Mouse (Mus musculus): ENCODE data around the gene Agpat4. TPM values are rescaled to one million over a fixed set of nuclear protein-coding genes. Genes with fewer than 3 reads are reported as not detected.

Agpat4 gene
- polyA plus RNA-seq, 1 experiment from 2014 or later: 17.5 TPM

- WGBS: 85% methylated on average over 2 of the region's 2 CpGs
- H3K4me1 ChIP-seq (ENCODE audit: control insufficient read depth, insufficient read depth, low read length): no peaks in the 10 kb centered on the region
Observed at GRCm38 (mm10) chr17:12171666-12172065, 53.2 kb downstream of the Agpat4 start.

DNA sequence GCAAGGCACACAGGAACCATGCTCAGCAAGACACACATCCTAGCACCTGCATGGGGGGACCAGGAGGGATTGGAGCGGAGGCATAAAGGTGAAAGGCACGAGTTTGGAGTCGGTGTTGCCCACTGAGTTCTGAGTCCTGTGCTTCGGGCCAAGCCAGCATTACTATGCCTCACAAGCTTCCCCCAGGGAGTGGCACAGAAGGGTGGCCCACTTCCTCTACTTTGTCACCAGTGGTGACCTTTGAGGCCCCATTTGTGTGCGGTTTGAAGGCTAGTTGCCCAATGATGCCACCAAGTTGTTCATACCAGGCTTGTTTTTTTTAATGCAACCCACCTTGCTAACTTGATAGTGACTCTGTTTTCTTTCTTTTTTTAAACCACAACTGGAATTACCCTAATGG, 55.7 kb downstream of the Agpat4 start:
- 97% methylated on average over 5 of the region's 5 CpGs for WGBS
- Histone ChIP-seq H3K9me3 (replicated peaks; ENCODE audit: control insufficient read depth, low read length) (no peaks in the 10 kb centered on the region), H3K36me3 (replicated peaks; ENCODE audit: control insufficient read depth, insufficient read depth, low read depth, low read length) (no peaks in the 10 kb centered on the region), H3K4me1 (ENCODE audit: control insufficient read depth, insufficient read depth, low read length) (no peaks in the 10 kb centered on the region), H3K27ac (replicated peaks; ENCODE audit: low read depth, low read length) (no peak overlapping the region), H3K4me2 (ENCODE audit: low read depth, low read length) (no peak overlapping the region), H3K9ac (replicated peaks; ENCODE audit: low read length) (no peak overlapping the region), H3K4me3 (ENCODE audit: low read depth, low read length) (no peak overlapping the region), H3K27me3 (ENCODE audit: control insufficient read depth, insufficient read depth, low read length) (no peaks in the 10 kb centered on the region)
- ATAC-seq (replicated peaks; ENCODE audit: insufficient number of reproducible peaks, low FRiP score, low TSS enrichment, low read depth): no peak
- no peak for DNase-seq (ENCODE audit: low spot score)

More at GRCm38 (mm10) chr17:12171666-12172065, 53.2 kb downstream of the Agpat4 start:
- ATAC-seq (replicated peaks; ENCODE audit: insufficient number of reproducible peaks, low FRiP score, low TSS enrichment, low read depth): no peak
- no peak for DNase-seq (ENCODE audit: low spot score)
- H3K4me2 ChIP-seq (ENCODE audit: low read depth, low read length): no peak overlapping the region
- no peak overlapping the region for H3K27ac ChIP-seq (replicated peaks; ENCODE audit: low read depth, low read length)
- H3K4me3 ChIP-seq (ENCODE audit: low read depth, low read length): no peak overlapping the region
- H3K9me3 ChIP-seq (replicated peaks; ENCODE audit: control insufficient read depth, low read length): no peaks in the 10 kb centered on the region
- no peaks in the 10 kb centered on the region for H3K36me3 ChIP-seq (replicated peaks; ENCODE audit: control insufficient read depth, insufficient read depth, low read depth, low read length)
- no peak overlapping the region for H3K9ac ChIP-seq (replicated peaks; ENCODE audit: low read length)
- H3K27me3 ChIP-seq (ENCODE audit: control insufficient read depth, insufficient read depth, low read length): no peaks in the 10 kb centered on the region

DNA sequence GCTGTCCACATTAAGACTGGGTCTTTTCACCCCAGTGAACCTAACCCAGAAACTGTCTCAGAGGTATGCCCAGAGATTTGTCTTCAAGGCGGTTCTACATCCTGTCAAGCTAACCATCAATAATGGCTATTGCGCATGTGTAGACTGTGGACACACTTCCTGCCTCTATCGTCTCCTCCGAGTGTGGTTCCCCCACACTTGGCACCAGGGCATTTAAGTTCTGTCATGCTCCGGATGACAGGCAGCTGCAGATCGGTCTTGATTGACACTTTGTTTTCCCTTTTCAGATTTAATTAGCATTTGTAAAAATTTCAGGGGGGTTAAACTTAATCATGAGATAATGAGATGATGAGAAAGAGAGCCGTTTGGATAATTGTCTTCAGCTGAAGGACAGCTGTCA, 56.4 kb downstream of the Agpat4 start:
- no peak for ATAC-seq (replicated peaks; ENCODE audit: insufficient number of reproducible peaks, low FRiP score, low TSS enrichment, low read depth)
- DNase-seq (ENCODE audit: low spot score): no peak
- no peaks in the 10 kb centered on the region for H3K36me3 ChIP-seq (replicated peaks; ENCODE audit: control insufficient read depth, insufficient read depth, low read depth, low read length)
- 70% methylated on average over 7 of the region's 7 CpGs for WGBS
- no peak overlapping the region for H3K4me2 ChIP-seq (ENCODE audit: low read depth, low read length)
- no peaks in the 10 kb centered on the region for H3K9me3 ChIP-seq (replicated peaks; ENCODE audit: control insufficient read depth, low read length)
- no peaks in the 10 kb centered on the region for H3K27me3 ChIP-seq (ENCODE audit: control insufficient read depth, insufficient read depth, low read length)
- no peak overlapping the region for H3K9ac ChIP-seq (replicated peaks; ENCODE audit: low read length)
- no peaks in the 10 kb centered on the region for H3K4me1 ChIP-seq (ENCODE audit: control insufficient read depth, insufficient read depth, low read length)
- no peak overlapping the region for H3K4me3 ChIP-seq (ENCODE audit: low read depth, low read length)
- H3K27ac ChIP-seq (replicated peaks; ENCODE audit: low read depth, low read length): no peak overlapping the region

DNA sequence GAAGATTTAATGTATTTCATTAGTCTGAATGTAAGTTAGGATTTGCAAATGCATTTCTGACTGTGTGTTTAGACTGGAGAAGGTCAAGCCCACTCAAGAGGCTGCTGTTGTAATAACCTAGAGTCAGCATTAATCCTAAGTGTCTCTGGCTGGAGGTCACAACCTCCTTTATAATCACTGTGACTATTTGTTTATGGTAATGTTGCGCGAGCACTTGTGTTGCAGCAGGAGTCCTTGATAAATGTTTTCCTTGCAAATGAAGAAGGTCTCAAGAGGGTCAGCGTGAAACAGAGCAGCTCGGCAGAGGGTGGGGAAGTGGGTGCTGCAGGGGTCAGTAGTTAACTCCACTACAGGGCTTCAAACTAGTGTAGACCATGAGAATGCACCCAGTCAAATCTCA, 57.1 kb downstream of the Agpat4 start:
- Histone ChIP-seq H3K4me1 (ENCODE audit: control insufficient read depth, insufficient read depth, low read length) (no peaks in the 10 kb centered on the region), H3K27ac (replicated peaks; ENCODE audit: low read depth, low read length) (no peak overlapping the region), H3K27me3 (ENCODE audit: control insufficient read depth, insufficient read depth, low read length) (no peaks in the 10 kb centered on the region), H3K9ac (replicated peaks; ENCODE audit: low read length) (no peak overlapping the region), H3K36me3 (replicated peaks; ENCODE audit: control insufficient read depth, insufficient read depth, low read depth, low read length) (no peaks in the 10 kb centered on the region), H3K4me2 (ENCODE audit: low read depth, low read length) (no peak overlapping the region), H3K4me3 (ENCODE audit: low read depth, low read length) (no peak overlapping the region), H3K9me3 (replicated peaks; ENCODE audit: control insufficient read depth, low read length) (no peaks in the 10 kb centered on the region)
- no peak for DNase-seq (ENCODE audit: low spot score)
- ATAC-seq (replicated peaks; ENCODE audit: insufficient number of reproducible peaks, low FRiP score, low TSS enrichment, low read depth): no peak
- WGBS: 73% methylated on average over 4 of the region's 4 CpGs

DNA sequence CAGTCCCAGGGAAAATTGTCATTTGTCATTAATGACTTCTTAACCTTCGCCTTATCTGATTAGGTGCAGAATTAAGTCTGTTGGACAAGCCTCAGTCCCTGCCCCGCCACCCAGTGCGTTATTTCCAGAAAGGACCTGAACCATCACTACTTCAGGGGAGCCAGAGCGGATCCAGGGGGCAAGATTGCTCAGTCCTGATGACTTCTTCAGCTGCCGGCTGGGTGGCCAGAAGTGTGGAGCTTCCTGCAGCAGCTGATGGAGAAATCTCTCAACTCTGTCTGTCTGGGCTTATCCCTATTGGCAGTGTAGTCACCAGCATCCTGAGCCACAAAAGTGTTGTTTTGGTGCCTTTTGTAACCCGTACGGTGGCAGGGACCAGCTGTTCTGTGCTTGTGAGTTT, 60.8 kb downstream of the Agpat4 start:
- DNase-seq (ENCODE audit: low spot score): no peak
- no peak overlapping the region for H3K9ac ChIP-seq (replicated peaks; ENCODE audit: low read length)
- H3K4me2 ChIP-seq (ENCODE audit: low read depth, low read length): no peak overlapping the region
- no peak overlapping the region for H3K27ac ChIP-seq (replicated peaks; ENCODE audit: low read depth, low read length)
- no peaks in the 10 kb centered on the region for H3K36me3 ChIP-seq (replicated peaks; ENCODE audit: control insufficient read depth, insufficient read depth, low read depth, low read length)
- no peak overlapping the region for H3K4me3 ChIP-seq (ENCODE audit: low read depth, low read length)
- no peaks in the 10 kb centered on the region for H3K4me1 ChIP-seq (ENCODE audit: control insufficient read depth, insufficient read depth, low read length)
- WGBS: 87% methylated on average over 7 of the region's 7 CpGs
- no peaks in the 10 kb centered on the region for H3K27me3 ChIP-seq (ENCODE audit: control insufficient read depth, insufficient read depth, low read length)
- no peak for ATAC-seq (replicated peaks; ENCODE audit: insufficient number of reproducible peaks, low FRiP score, low TSS enrichment, low read depth)
- H3K9me3 ChIP-seq (replicated peaks; ENCODE audit: control insufficient read depth, low read length): no peaks in the 10 kb centered on the region

- Histone ChIP-seq H3K4me1 (ENCODE audit: control insufficient read depth, insufficient read depth, low read length) (no peaks in the 10 kb centered on the region), H3K4me3 (ENCODE audit: low read depth, low read length) (no peak overlapping the region), H3K4me2 (ENCODE audit: low read depth, low read length) (no peak overlapping the region), H3K27me3 (ENCODE audit: control insufficient read depth, insufficient read depth, low read length) (no peaks in the 10 kb centered on the region), H3K36me3 (replicated peaks; ENCODE audit: control insufficient read depth, insufficient read depth, low read depth, low read length) (no peaks in the 10 kb centered on the region), H3K27ac (replicated peaks; ENCODE audit: low read depth, low read length) (no peak overlapping the region), H3K9ac (replicated peaks; ENCODE audit: low read length) (no peak overlapping the region), H3K9me3 (replicated peaks; ENCODE audit: control insufficient read depth, low read length) (no peaks in the 10 kb centered on the region)
- DNase-seq (ENCODE audit: low spot score): no peak
- 85% methylated on average over 2 of the region's 2 CpGs for WGBS
- ATAC-seq (replicated peaks; ENCODE audit: insufficient number of reproducible peaks, low FRiP score, low TSS enrichment, low read depth): no peak
Observed at GRCm38 (mm10) chr17:12179766-12180165, 61.3 kb downstream of the Agpat4 start.

GRCm38 (mm10) chr17:12182702-12183485, 64.4 kb downstream of the Agpat4 start:
- Histone ChIP-seq H3K9ac (replicated peaks; ENCODE audit: low read length) (no peak overlapping the region), H3K4me1 (ENCODE audit: control insufficient read depth, insufficient read depth, low read length) (no peaks in the 10 kb centered on the region), H3K9me3 (replicated peaks; ENCODE audit: control insufficient read depth, low read length) (no peaks in the 10 kb centered on the region), H3K27me3 (ENCODE audit: control insufficient read depth, insufficient read depth, low read length) (no peaks in the 10 kb centered on the region), H3K36me3 (replicated peaks; ENCODE audit: control insufficient read depth, insufficient read depth, low read depth, low read length) (no peaks in the 10 kb centered on the region), H3K4me2 (ENCODE audit: low read depth, low read length) (no peak overlapping the region), H3K4me3 (ENCODE audit: low read depth, low read length) (no peak overlapping the region), H3K27ac (replicated peaks; ENCODE audit: low read depth, low read length) (no peak overlapping the region)
- 78% methylated on average over 5 of the region's 5 CpGs for WGBS
- ATAC-seq (replicated peaks; ENCODE audit: insufficient number of reproducible peaks, low FRiP score, low TSS enrichment, low read depth) (no peak), DNase-seq (ENCODE audit: low spot score) (no peak)

- no peaks in the 10 kb centered on the region for H3K4me1 ChIP-seq (ENCODE audit: control insufficient read depth, insufficient read depth, low read length)
- 64% methylated on average over 8 of the region's 8 CpGs for WGBS
- no peak overlapping the region for H3K9ac ChIP-seq (replicated peaks; ENCODE audit: low read length)
- ATAC-seq (replicated peaks; ENCODE audit: insufficient number of reproducible peaks, low FRiP score, low TSS enrichment, low read depth) (no peak), DNase-seq (ENCODE audit: low spot score) (no peak)
- no peak overlapping the region for H3K27ac ChIP-seq (replicated peaks; ENCODE audit: low read depth, low read length)
- H3K27me3 ChIP-seq (ENCODE audit: control insufficient read depth, insufficient read depth, low read length): no peaks in the 10 kb centered on the region
- H3K4me2 ChIP-seq (ENCODE audit: low read depth, low read length): no peak overlapping the region
- no peaks in the 10 kb centered on the region for H3K9me3 ChIP-seq (replicated peaks; ENCODE audit: control insufficient read depth, low read length)
- no peaks in the 10 kb centered on the region for H3K36me3 ChIP-seq (replicated peaks; ENCODE audit: control insufficient read depth, insufficient read depth, low read depth, low read length)
- H3K4me3 ChIP-seq (ENCODE audit: low read depth, low read length): no peak overlapping the region
Observed at GRCm38 (mm10) chr17:12184283-12184682, 65.8 kb downstream of the Agpat4 start.

Measured in embryonic facial prominence, embryonic 11.5 days (tissue).